Mouse (Mus musculus): ENCODE measurements at regions not wholly inside any gene's neighbourhood (a gene's known extent, or its start where the extent isn't known, plus 50 kb on each side); places are given as distances from the start of the nearest gene placed in this dataset.

DNA sequence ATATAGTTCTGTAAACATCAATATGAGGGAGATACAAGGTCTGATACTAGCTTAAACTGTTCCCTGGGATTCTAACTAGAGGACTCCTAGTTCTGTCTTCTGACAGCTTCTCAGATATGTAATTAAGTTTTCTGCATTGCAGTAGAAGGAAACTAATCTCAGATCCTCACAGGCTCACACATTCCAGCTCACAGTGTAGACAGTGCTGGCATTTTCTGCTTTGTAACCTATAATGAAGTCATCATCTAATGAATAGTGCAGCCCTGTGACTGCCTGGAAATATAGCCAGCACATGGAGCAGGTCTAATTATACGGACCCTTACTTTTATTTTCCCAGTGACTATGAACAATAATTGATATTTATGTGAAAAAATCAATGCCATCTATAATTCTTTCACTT, 331.2 kb upstream of the Celf2 start:
- Histone ChIP-seq H3K4me2 (ENCODE audit: low read depth, low read length) (no peak overlapping the region), H3K27ac (ENCODE audit: low read depth, low read length) (no peak overlapping the region), H3K9ac (replicated peaks; ENCODE audit: low read depth, low read length) (no peak overlapping the region), H3K4me1 (ENCODE audit: control insufficient read depth, insufficient read depth, low read length) (no peaks in the 10 kb centered on the region), H3K4me3 (ENCODE audit: low read depth, low read length) (no peak overlapping the region), H3K9me3 (ENCODE audit: control insufficient read depth, low read length) (no peaks in the 10 kb centered on the region), H3K36me3 (ENCODE audit: control insufficient read depth, insufficient read depth, low read length) (no peaks in the 10 kb centered on the region), H3K27me3 (ENCODE audit: control insufficient read depth, insufficient read depth, low read length) (no peaks in the 10 kb centered on the region)
- no peak for ATAC-seq (ENCODE audit: low read depth)
- WGBS = 57% methylated on average over 1 of the region's 1 CpGs

- H3K4me2 ChIP-seq (ENCODE audit: low read depth, low read length) = no peak overlapping the region
- H3K36me3 ChIP-seq (ENCODE audit: control insufficient read depth, insufficient read depth, low read length) = no peaks in the 10 kb centered on the region
- H3K4me3 ChIP-seq (ENCODE audit: low read depth, low read length) = no peak overlapping the region
- no peak for ATAC-seq (ENCODE audit: low read depth)
- H3K4me1 ChIP-seq (ENCODE audit: control insufficient read depth, insufficient read depth, low read length) = no peaks in the 10 kb centered on the region
- H3K27ac ChIP-seq (ENCODE audit: low read depth, low read length) = no peak overlapping the region
- no peak overlapping the region for H3K9ac ChIP-seq (replicated peaks; ENCODE audit: low read depth, low read length)
- no peaks in the 10 kb centered on the region for H3K27me3 ChIP-seq (ENCODE audit: control insufficient read depth, insufficient read depth, low read length)
- WGBS = 53% methylated on average over 3 of the region's 3 CpGs
- no peaks in the 10 kb centered on the region for H3K9me3 ChIP-seq (ENCODE audit: control insufficient read depth, low read length)
These were observed 328.5 kb upstream of the Celf2 start for GRCm38 (mm10) chr2:7837877-7838276.

DNA sequence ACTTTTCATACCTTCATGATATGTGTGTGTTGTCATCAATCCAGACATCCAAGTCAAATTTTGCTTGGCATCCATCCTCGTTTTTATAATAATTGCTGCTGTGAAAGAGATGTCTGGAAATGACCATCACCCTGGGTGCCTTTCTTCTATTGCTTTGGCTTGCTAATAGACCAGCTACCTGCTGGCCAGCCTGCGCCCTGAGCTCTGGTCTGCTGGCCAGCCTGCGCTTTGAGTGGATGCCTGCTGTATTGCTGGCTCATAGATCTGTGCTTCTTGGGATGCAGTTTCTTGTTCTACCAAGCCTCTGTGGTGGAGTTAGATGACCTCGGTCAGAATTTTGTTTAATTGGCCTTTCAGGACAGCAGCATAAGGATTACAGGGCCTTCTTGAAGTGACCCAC, 321.9 kb upstream of the Celf2 start:
- no peaks in the 10 kb centered on the region for H3K27me3 ChIP-seq (ENCODE audit: control insufficient read depth, insufficient read depth, low read length)
- no peak for ATAC-seq (ENCODE audit: low read depth)
- no peak overlapping the region for H3K4me3 ChIP-seq (ENCODE audit: low read depth, low read length)
- no peaks in the 10 kb centered on the region for H3K36me3 ChIP-seq (ENCODE audit: control insufficient read depth, insufficient read depth, low read length)
- no peak overlapping the region for H3K9ac ChIP-seq (replicated peaks; ENCODE audit: low read depth, low read length)
- 76% methylated on average over 4 of the region's 4 CpGs for WGBS
- no peaks in the 10 kb centered on the region for H3K4me1 ChIP-seq (ENCODE audit: control insufficient read depth, insufficient read depth, low read length)
- H3K9me3 ChIP-seq (ENCODE audit: control insufficient read depth, low read length) = no peaks in the 10 kb centered on the region
- no peak overlapping the region for H3K4me2 ChIP-seq (ENCODE audit: low read depth, low read length)
- H3K27ac ChIP-seq (ENCODE audit: low read depth, low read length) = no peak overlapping the region

GRCm38 (mm10) chr2:7826272-7826671, 316.9 kb upstream of the Celf2 start:
- Histone ChIP-seq H3K4me1 (ENCODE audit: control insufficient read depth, insufficient read depth, low read length) (no peaks in the 10 kb centered on the region), H3K4me3 (ENCODE audit: low read depth, low read length) (no peak overlapping the region), H3K27ac (ENCODE audit: low read depth, low read length) (no peak overlapping the region), H3K4me2 (ENCODE audit: low read depth, low read length) (no peak overlapping the region), H3K27me3 (ENCODE audit: control insufficient read depth, insufficient read depth, low read length) (no peaks in the 10 kb centered on the region), H3K9ac (replicated peaks; ENCODE audit: low read depth, low read length) (no peak overlapping the region), H3K36me3 (ENCODE audit: control insufficient read depth, insufficient read depth, low read length) (no peaks in the 10 kb centered on the region), H3K9me3 (ENCODE audit: control insufficient read depth, low read length) (no peaks in the 10 kb centered on the region)
- WGBS = 71% methylated on average over 7 of the region's 7 CpGs
- ATAC-seq (ENCODE audit: low read depth) = no peak

- ATAC-seq (ENCODE audit: low read depth) = no peak
- H3K36me3 ChIP-seq (ENCODE audit: control insufficient read depth, insufficient read depth, low read length) = no peaks in the 10 kb centered on the region
- WGBS = 67% methylated on average over 2 of the region's 2 CpGs
- H3K9me3 ChIP-seq (ENCODE audit: control insufficient read depth, low read length) = no peaks in the 10 kb centered on the region
- no peaks in the 10 kb centered on the region for H3K27me3 ChIP-seq (ENCODE audit: control insufficient read depth, insufficient read depth, low read length)
- H3K27ac ChIP-seq (ENCODE audit: low read depth, low read length) = no peak overlapping the region
- H3K4me2 ChIP-seq (ENCODE audit: low read depth, low read length) = no peak overlapping the region
- H3K9ac ChIP-seq (replicated peaks; ENCODE audit: low read depth, low read length) = no peak overlapping the region
- H3K4me3 ChIP-seq (ENCODE audit: low read depth, low read length) = no peak overlapping the region
- H3K4me1 ChIP-seq (ENCODE audit: control insufficient read depth, insufficient read depth, low read length) = no peaks in the 10 kb centered on the region
These were observed 287.1 kb upstream of the Celf2 start for GRCm38 (mm10) chr2:7796415-7796814.

DNA sequence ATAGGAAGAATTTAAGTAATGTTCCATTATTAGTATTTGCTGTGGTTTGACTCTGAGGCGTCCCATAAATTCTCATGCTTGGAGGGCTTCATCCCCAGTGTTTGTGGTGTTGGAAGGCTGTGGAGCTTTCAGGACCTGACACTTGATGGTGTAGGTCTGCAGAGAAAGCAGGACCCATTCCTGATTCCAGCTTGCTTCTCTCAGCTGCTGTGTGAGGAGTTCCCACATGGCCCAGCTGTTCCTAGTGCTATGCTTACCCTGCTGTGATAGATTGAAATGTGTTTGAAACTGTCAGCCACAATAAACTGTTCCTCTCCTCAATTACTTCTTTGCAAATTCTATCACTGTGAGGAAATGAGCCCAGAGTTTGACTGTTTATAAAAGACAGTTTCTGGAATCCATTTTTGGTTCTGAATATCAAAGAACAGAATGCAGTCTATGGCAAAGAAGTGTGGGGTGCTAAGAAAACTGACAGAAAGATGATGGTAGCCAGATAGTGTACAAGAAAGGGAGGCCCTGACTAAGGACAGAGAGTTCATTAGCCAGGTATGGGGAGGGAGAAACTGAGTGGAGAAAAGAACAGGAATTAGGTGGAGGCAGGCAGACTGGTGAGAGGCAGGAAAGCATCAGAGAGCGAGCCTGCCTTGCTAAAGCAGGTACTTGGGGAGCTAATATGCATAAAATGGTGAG, 283.2 kb upstream of the Celf2 start:
- Histone ChIP-seq H3K4me3 (ENCODE audit: low read depth, low read length) (no peak overlapping the region), H3K4me2 (ENCODE audit: low read depth, low read length) (no peak overlapping the region), H3K36me3 (ENCODE audit: control insufficient read depth, insufficient read depth, low read length) (no peaks in the 10 kb centered on the region), H3K27ac (ENCODE audit: low read depth, low read length) (no peak overlapping the region), H3K4me1 (ENCODE audit: control insufficient read depth, insufficient read depth, low read length) (no peaks in the 10 kb centered on the region), H3K9ac (replicated peaks; ENCODE audit: low read depth, low read length) (no peak overlapping the region), H3K9me3 (ENCODE audit: control insufficient read depth, low read length) (no peaks in the 10 kb centered on the region), H3K27me3 (ENCODE audit: control insufficient read depth, insufficient read depth, low read length) (no peaks in the 10 kb centered on the region)
- no peak for ATAC-seq (ENCODE audit: low read depth)
- 77% methylated on average over 2 of the region's 2 CpGs for WGBS

- Histone ChIP-seq H3K9me3 (ENCODE audit: control insufficient read depth, low read length) (no peaks in the 10 kb centered on the region), H3K27me3 (ENCODE audit: control insufficient read depth, insufficient read depth, low read length) (no peaks in the 10 kb centered on the region), H3K4me1 (ENCODE audit: control insufficient read depth, insufficient read depth, low read length) (no peaks in the 10 kb centered on the region), H3K36me3 (ENCODE audit: control insufficient read depth, insufficient read depth, low read length) (no peaks in the 10 kb centered on the region), H3K4me3 (ENCODE audit: low read depth, low read length) (no peak overlapping the region), H3K27ac (ENCODE audit: low read depth, low read length) (no peak overlapping the region), H3K9ac (replicated peaks; ENCODE audit: low read depth, low read length) (no peak overlapping the region), H3K4me2 (ENCODE audit: low read depth, low read length) (no peak overlapping the region)
- WGBS = 49% methylated on average over 2 of the region's 2 CpGs
- no peak for ATAC-seq (ENCODE audit: low read depth)
These were observed 269.2 kb upstream of the Celf2 start for GRCm38 (mm10) chr2:7778610-7779009.

DNA sequence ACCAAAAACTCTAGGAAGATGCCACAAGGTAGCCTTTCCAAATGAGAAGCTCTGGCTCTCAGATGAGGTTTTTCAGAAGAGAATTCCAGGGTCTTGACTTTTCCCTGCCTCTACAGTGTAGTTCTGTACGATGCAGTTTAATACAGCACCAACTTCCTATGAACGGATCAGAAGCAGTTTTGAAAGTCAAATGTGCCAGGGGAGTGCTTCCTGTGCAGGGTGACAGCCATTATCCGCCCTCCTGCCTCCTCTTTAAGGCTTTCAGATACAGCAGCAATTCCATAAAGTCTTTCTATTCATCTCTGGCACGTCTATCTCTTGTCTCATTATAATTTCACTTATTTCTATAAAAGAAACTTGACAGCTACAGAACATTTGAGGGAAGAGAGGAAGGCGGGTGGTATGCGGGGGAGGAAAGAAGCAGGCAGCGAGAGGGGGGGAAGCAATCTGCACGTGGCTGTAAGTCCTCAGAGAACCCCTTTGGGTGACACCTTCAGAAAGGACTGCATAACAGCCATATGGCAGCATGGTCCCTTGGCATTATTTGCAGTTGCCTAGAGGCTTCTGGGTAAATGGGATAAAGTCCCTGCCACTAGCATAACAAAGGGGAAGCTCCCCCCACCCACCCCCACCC, 224.9 kb upstream of the Celf2 start:
- H3K4me3 ChIP-seq (ENCODE audit: low read depth, low read length) = no peak overlapping the region
- no peak overlapping the region for H3K9ac ChIP-seq (replicated peaks; ENCODE audit: low read depth, low read length)
- no peaks in the 10 kb centered on the region for H3K9me3 ChIP-seq (ENCODE audit: control insufficient read depth, low read length)
- no peak overlapping the region for H3K4me2 ChIP-seq (ENCODE audit: low read depth, low read length)
- H3K36me3 ChIP-seq (ENCODE audit: control insufficient read depth, insufficient read depth, low read length) = no peaks in the 10 kb centered on the region
- no peaks in the 10 kb centered on the region for H3K4me1 ChIP-seq (ENCODE audit: control insufficient read depth, insufficient read depth, low read length)
- no peaks in the 10 kb centered on the region for H3K27me3 ChIP-seq (ENCODE audit: control insufficient read depth, insufficient read depth, low read length)
- 47% methylated on average over 8 of the region's 8 CpGs for WGBS
- ATAC-seq (ENCODE audit: low read depth) = no peak
- H3K27ac ChIP-seq (ENCODE audit: low read depth, low read length) = no peak overlapping the region

- H3K36me3 ChIP-seq (ENCODE audit: control insufficient read depth, insufficient read depth, low read length) = no peaks in the 10 kb centered on the region
These were observed 221.6 kb upstream of the Celf2 start for GRCm38 (mm10) chr2:7730960-7731359.

More at GRCm38 (mm10) chr2:7730960-7731359, 221.6 kb upstream of the Celf2 start:
- Histone ChIP-seq H3K4me3 (ENCODE audit: low read depth, low read length) (no peak overlapping the region), H3K27ac (ENCODE audit: low read depth, low read length) (no peak overlapping the region), H3K9me3 (ENCODE audit: control insufficient read depth, low read length) (no peaks in the 10 kb centered on the region), H3K4me1 (ENCODE audit: control insufficient read depth, insufficient read depth, low read length) (no peaks in the 10 kb centered on the region), H3K27me3 (ENCODE audit: control insufficient read depth, insufficient read depth, low read length) (no peaks in the 10 kb centered on the region), H3K9ac (replicated peaks; ENCODE audit: low read depth, low read length) (no peak overlapping the region), H3K4me2 (ENCODE audit: low read depth, low read length) (no peak overlapping the region)
- ATAC-seq (ENCODE audit: low read depth) = no peak
- WGBS = 89% methylated on average over 1 of the region's 1 CpGs
